Mouse (Mus musculus) neural tube, embryonic 15.5 days (tissue): ENCODE data around the gene Dennd5b. TPM values are rescaled to one million over a fixed set of nuclear protein-coding genes. Genes with fewer than 3 reads are reported as not detected.

ENCODE experiments used
- ATAC-seq: fragments of 200-750 bp; cut with Nextera tagmentation; 2 replicates; pipeline ENCODE4 v1.8.0; 2017; ENCODE audit warnings: mild to moderate bottlenecking, moderate TSS enrichment, moderate library complexity; ENCODE audit not compliant: low FRiP score
- H3K27ac ChIP-seq: fragments of 300-500 bp; sonication (generic); replicated peaks from 2 replicates; pipeline ENCODE4 v1.5.1; 2015; ENCODE audit warnings: mild to moderate bottlenecking, inconsistent platforms
- H3K27me3 ChIP-seq: fragments of 300-500 bp; sonication (generic); replicated peaks from 2 replicates; pipeline ENCODE4 v1.6.1; 2015; ENCODE audit warnings: inconsistent platforms
- H3K36me3 ChIP-seq: fragments of 300-500 bp; sonication (generic); 2 replicates; pipeline ENCODE4 v1.6.1; 2015; ENCODE audit warnings: inconsistent platforms
- H3K4me1 ChIP-seq: fragments of 300-500 bp; sonication (generic); 2 replicates; pipeline ENCODE4 v1.6.1; 2015; ENCODE audit warnings: inconsistent platforms
- H3K4me2 ChIP-seq: fragments of 300-500 bp; sonication (generic); 2 replicates; pipeline ENCODE4 v1.6.1; 2015; ENCODE audit warnings: inconsistent platforms, mild to moderate bottlenecking, moderate library complexity
- H3K4me3 ChIP-seq: fragments of 300-500 bp; sonication (generic); replicated peaks from 2 replicates; pipeline ENCODE4 v1.5.1; 2015; ENCODE audit warnings: mild to moderate bottlenecking, inconsistent platforms
- H3K9ac ChIP-seq: fragments of 300-500 bp; sonication (generic); replicated peaks from 2 replicates; pipeline ENCODE4 v1.6.1; 2015; ENCODE audit warnings: mild to moderate bottlenecking, inconsistent platforms
- H3K9me3 ChIP-seq: fragments of 300-500 bp; sonication (generic); replicated peaks from 2 replicates; pipeline ENCODE4 v1.6.1; 2016; ENCODE audit warnings: inconsistent platforms
- WGBS: fragments of 180-500 bp; shearing (Covaris S2); methylation state at CpG from one replicate; pipeline ENCODE4 v1.1.7; 2015; ENCODE audit warnings: mixed read lengths; 5-methylcytosine and 5-hydroxymethylcytosine counted together
- polyA plus RNA-seq: library from polyadenylated mRNA; unstranded; fragments of >200 nt; fragmentation: Nextera tagmentation; extraction: Ambion mirVana; gene quantifications from 2 replicates; pipeline ENCODE4 v1.2.1, GENCODE M21; 2015

The Dennd5b gene
- polyA plus RNA-seq, 1 experiment from 2014 or later = 13.5 TPM

- ATAC-seq = no peak
- Histone ChIP-seq H3K9ac (no peak overlapping the region), H3K4me3 (no peak overlapping the region), H3K9me3 (no peaks in the 10 kb centered on the region), H3K27me3 (no peaks in the 10 kb centered on the region), H3K27ac (no peak overlapping the region), H3K4me1 (no peaks in the 10 kb centered on the region), H3K4me2 (no peak overlapping the region), H3K36me3 (no peaks in the 10 kb centered on the region)
- 82% methylated on average over 5 of the region's 5 CpGs for WGBS
Measured at GRCm38 (mm10) chr6:149060670-149061387, 40.7 kb downstream of the Dennd5b start.

- no peak for ATAC-seq
- Histone ChIP-seq H3K27ac (no peak overlapping the region), H3K4me2 (no peak overlapping the region), H3K36me3 (no peaks in the 10 kb centered on the region), H3K4me3 (no peak overlapping the region), H3K27me3 (no peaks in the 10 kb centered on the region), H3K9ac (no peak overlapping the region), H3K4me1 (no peaks in the 10 kb centered on the region), H3K9me3 (no peaks in the 10 kb centered on the region)
- 45% methylated on average over 3 of the region's 3 CpGs for WGBS
Measured at GRCm38 (mm10) chr6:149057947-149058391, 43.5 kb downstream of the Dennd5b start.

- no peaks in the 10 kb centered on the region for H3K4me1 ChIP-seq
Measured at GRCm38 (mm10) chr6:149054780-149055179, 46.7 kb downstream of the Dennd5b start.

GRCm38 (mm10) chr6:149050978-149051723, 50.3 kb downstream of the Dennd5b start:
- no peak overlapping the region for H3K4me3 ChIP-seq
- H3K27me3 ChIP-seq = no peaks in the 10 kb centered on the region
- H3K4me2 ChIP-seq = no peak overlapping the region
- H3K9ac ChIP-seq = no peak overlapping the region
- no peak overlapping the region for H3K27ac ChIP-seq
- H3K4me1 ChIP-seq = no peaks in the 10 kb centered on the region
- 88% methylated on average over 4 of the region's 4 CpGs for WGBS
- no peaks in the 10 kb centered on the region for H3K9me3 ChIP-seq
- H3K36me3 ChIP-seq = no peaks in the 10 kb centered on the region
- ATAC-seq = no peak

More at GRCm38 (mm10) chr6:149054780-149055179, 46.7 kb downstream of the Dennd5b start:
- Histone ChIP-seq H3K4me2 (no peak overlapping the region), H3K4me3 (no peak overlapping the region), H3K27me3 (no peaks in the 10 kb centered on the region), H3K9me3 (no peaks in the 10 kb centered on the region), H3K36me3 (no peaks in the 10 kb centered on the region), H3K27ac (no peak overlapping the region), H3K9ac (no peak overlapping the region)
- no peak for ATAC-seq
- 96% methylated on average over 2 of the region's 2 CpGs for WGBS

GRCm38 (mm10) chr6:149040099-149040498, 61.4 kb downstream of the Dennd5b start:
- Histone ChIP-seq H3K9ac (no peak overlapping the region), H3K9me3 (no peaks in the 10 kb centered on the region), H3K4me2 (no peak overlapping the region), H3K27ac (no peak overlapping the region), H3K36me3 (0 out of 2 replicates have a peak, but pooled peaks cover 2% of the 10 kb centered on the region), H3K27me3 (no peaks in the 10 kb centered on the region), H3K4me1 (no peaks in the 10 kb centered on the region), H3K4me3 (no peak overlapping the region)
- no peak for ATAC-seq
- WGBS = 80% methylated on average over 4 of the region's 4 CpGs

- no peaks in the 10 kb centered on the region for H3K27me3 ChIP-seq
- no peak overlapping the region for H3K4me3 ChIP-seq
- no peaks in the 10 kb centered on the region for H3K9me3 ChIP-seq
- H3K4me1 ChIP-seq = no peaks in the 10 kb centered on the region
- WGBS = 92% methylated on average over 5 of the region's 5 CpGs
- H3K27ac ChIP-seq = no peak overlapping the region
- H3K4me2 ChIP-seq = no peak overlapping the region
- no peak overlapping the region for H3K9ac ChIP-seq
- no peak for ATAC-seq
- peaks cover 18% of the 10 kb centered on the region for H3K36me3 ChIP-seq
Measured at GRCm38 (mm10) chr6:149032198-149032597, 69.3 kb downstream of the Dennd5b start.

GRCm38 (mm10) chr6:149031377-149031776, 70.1 kb downstream of the Dennd5b start:
- H3K36me3 ChIP-seq = peaks cover 25% of the 10 kb centered on the region
- H3K4me3 ChIP-seq = no peak overlapping the region
- no peak overlapping the region for H3K27ac ChIP-seq
- no peaks in the 10 kb centered on the region for H3K27me3 ChIP-seq
- no peaks in the 10 kb centered on the region for H3K9me3 ChIP-seq
- no peak for ATAC-seq
- no peaks in the 10 kb centered on the region for H3K4me1 ChIP-seq
- H3K4me2 ChIP-seq = no peak overlapping the region
- H3K9ac ChIP-seq = no peak overlapping the region

- peaks cover 60% of the 10 kb centered on the region for H3K36me3 ChIP-seq
- H3K27me3 ChIP-seq = no peaks in the 10 kb centered on the region
- H3K9me3 ChIP-seq = no peaks in the 10 kb centered on the region
- no peak overlapping the region for H3K4me2 ChIP-seq
- no peaks in the 10 kb centered on the region for H3K4me1 ChIP-seq
- H3K4me3 ChIP-seq = no peak overlapping the region
- no peak for ATAC-seq
- 85% methylated on average over 5 of the region's 5 CpGs for WGBS
- no peak overlapping the region for H3K27ac ChIP-seq
- no peak overlapping the region for H3K9ac ChIP-seq
Measured at GRCm38 (mm10) chr6:149018431-149018830, 83.0 kb downstream of the Dennd5b start.

GRCm38 (mm10) chr6:149010766-149011301, 90.6 kb downstream of the Dennd5b start:
- Histone ChIP-seq H3K9ac (no peak overlapping the region), H3K4me1 (no peaks in the 10 kb centered on the region), H3K36me3 (peaks cover 67% of the 10 kb centered on the region), H3K9me3 (no peaks in the 10 kb centered on the region), H3K27me3 (no peaks in the 10 kb centered on the region), H3K4me3 (no peak overlapping the region), H3K4me2 (no peak overlapping the region), H3K27ac (no peak overlapping the region)
- no peak for ATAC-seq

GRCm38 (mm10) chr6:149005009-149005408, 96.5 kb downstream of the Dennd5b start:
- H3K9ac ChIP-seq = no peak overlapping the region
- no peak overlapping the region for H3K4me2 ChIP-seq
- H3K9me3 ChIP-seq = no peaks in the 10 kb centered on the region
- no peak for ATAC-seq
- WGBS = 86% methylated on average over 7 of the region's 7 CpGs
- no peak overlapping the region for H3K27ac ChIP-seq
- peaks cover 81% of the 10 kb centered on the region for H3K36me3 ChIP-seq
- no peaks in the 10 kb centered on the region for H3K27me3 ChIP-seq
- no peaks in the 10 kb centered on the region for H3K4me1 ChIP-seq
- H3K4me3 ChIP-seq = no peak overlapping the region

GRCm38 (mm10) chr6:148994327-148994999, 107.0 kb downstream of the Dennd5b start:
- no peak for ATAC-seq
- WGBS = 48% methylated on average over 5 of the region's 5 CpGs
- Histone ChIP-seq H3K27ac (no peak overlapping the region), H3K9ac (no peak overlapping the region), H3K9me3 (no peaks in the 10 kb centered on the region), H3K36me3 (peaks cover 50% of the 10 kb centered on the region), H3K27me3 (no peaks in the 10 kb centered on the region), H3K4me2 (no peak overlapping the region), H3K4me1 (0 out of 2 replicates have a peak, but pooled peaks cover 2% of the 10 kb centered on the region), H3K4me3 (no peak overlapping the region)
